Mouse (Mus musculus) intestine, embryonic 16.5 days (tissue): ENCODE measurements around the gene Adamtsl1. TPM values are rescaled to one million over a fixed set of nuclear protein-coding genes. Genes with fewer than 3 reads are reported as not detected.

Experiments
- ATAC-seq: fragments of 200-750 bp; cut with Nextera tagmentation; 2 replicates; pipeline ENCODE4 v1.8.0; 2017; ENCODE audit warnings: moderate TSS enrichment, moderate library complexity
- H3K27ac ChIP-seq: fragments of 300-500 bp; sonication (generic); 2 replicates; pipeline ENCODE4 v1.5.1; 2014; ENCODE audit warnings: mild to moderate bottlenecking, low read length
- H3K27me3 ChIP-seq: fragments of 300-500 bp; sonication (generic); replicated peaks from 2 replicates; pipeline ENCODE4 v1.6.1; 2014; ENCODE audit warnings: low read length, control low read depth, mixed read lengths; ENCODE audit not compliant: control insufficient read depth, insufficient read depth
- H3K36me3 ChIP-seq: fragments of 300-500 bp; sonication (generic); 2 replicates; pipeline ENCODE4 v1.6.1; 2014; ENCODE audit warnings: low read length, control low read depth; ENCODE audit not compliant: control insufficient read depth, insufficient read depth
- H3K4me1 ChIP-seq: fragments of 300-500 bp; sonication (generic); 2 replicates; pipeline ENCODE4 v1.6.1; 2014; ENCODE audit warnings: low read length, control low read depth, mixed read lengths; ENCODE audit not compliant: control insufficient read depth, insufficient read depth
- H3K4me2 ChIP-seq: fragments of 300-500 bp; sonication (generic); 2 replicates; pipeline ENCODE4 v1.6.1; 2014; ENCODE audit warnings: low read depth, low read length, control low read depth
- H3K4me3 ChIP-seq: fragments of 300-500 bp; sonication (generic); 2 replicates; pipeline ENCODE4 v1.5.1; 2014; ENCODE audit warnings: mild to moderate bottlenecking, low read length
- H3K9ac ChIP-seq: fragments of 300-500 bp; sonication (generic); 2 replicates; pipeline ENCODE4 v1.6.1; 2014; ENCODE audit warnings: low read depth, low read length
- H3K9me3 ChIP-seq: fragments of 300-500 bp; sonication (generic); 2 replicates; pipeline ENCODE4 v1.6.1; 2016; ENCODE audit warnings: low read length, control low read depth; ENCODE audit not compliant: control insufficient read depth
- WGBS: fragments of 180-500 bp; shearing (Covaris S2); extraction: QIAGEN DNeasy Blood & Tissue Kit; methylation state at CpG from one replicate; pipeline ENCODE4 v1.1.7; 2014; 5-methylcytosine and 5-hydroxymethylcytosine counted together
- polyA plus RNA-seq: library from polyadenylated mRNA; unstranded; fragments of >200 nt; fragmentation: Nextera tagmentation; extraction: Ambion mirVana; gene quantifications from 2 replicates; pipeline ENCODE4 v1.2.1, GENCODE M21; 2015

Gene Adamtsl1
- polyA plus RNA-seq, 1 experiment from 2014 or later = 6.6 TPM

- no peaks in the 10 kb centered on the region for H3K9me3 ChIP-seq
- H3K27me3 ChIP-seq = no peaks in the 10 kb centered on the region
- no peak overlapping the region for H3K4me2 ChIP-seq
- H3K4me3 ChIP-seq = no peak overlapping the region
- 88% methylated on average over 6 of the region's 6 CpGs for WGBS
- H3K4me1 ChIP-seq = peaks cover 3% of the 10 kb centered on the region; the same call in 1 of the 2 replicates
- H3K36me3 ChIP-seq = no peaks in the 10 kb centered on the region
- ATAC-seq = no peak
- no peak overlapping the region for H3K9ac ChIP-seq
- no peak overlapping the region for H3K27ac ChIP-seq
These were observed 871.1 kb downstream of the Adamtsl1 start for GRCm38 (mm10) chr4:86385121-86385520.

GRCm38 (mm10) chr4:86388430-86388829, 874.5 kb downstream of the Adamtsl1 start:
- no peak overlapping the region for H3K4me2 ChIP-seq
- H3K9ac ChIP-seq = no peak overlapping the region
- H3K36me3 ChIP-seq = no peaks in the 10 kb centered on the region
- H3K4me1 ChIP-seq = no peaks in the 10 kb centered on the region
- no peak overlapping the region for H3K4me3 ChIP-seq
- H3K27me3 ChIP-seq = no peaks in the 10 kb centered on the region
- ATAC-seq = no peak
- no peaks in the 10 kb centered on the region for H3K9me3 ChIP-seq
- 51% methylated on average over 5 of the region's 5 CpGs for WGBS
- no peak overlapping the region for H3K27ac ChIP-seq

GRCm38 (mm10) chr4:86391176-86391575, 877.2 kb downstream of the Adamtsl1 start:
- Histone ChIP-seq H3K9ac (no peak overlapping the region), H3K4me2 (no peak overlapping the region), H3K27me3 (no peaks in the 10 kb centered on the region), H3K4me3 (no peak overlapping the region), H3K36me3 (no peaks in the 10 kb centered on the region), H3K27ac (no peak overlapping the region), H3K4me1 (no peaks in the 10 kb centered on the region), H3K9me3 (no peaks in the 10 kb centered on the region)
- no peak for ATAC-seq
- 69% methylated on average over 3 of the region's 3 CpGs for WGBS

GRCm38 (mm10) chr4:86395636-86396035, 881.7 kb downstream of the Adamtsl1 start:
- no peaks in the 10 kb centered on the region for H3K9me3 ChIP-seq
- no peaks in the 10 kb centered on the region for H3K27me3 ChIP-seq
- no peak overlapping the region for H3K9ac ChIP-seq
- WGBS = 85% methylated on average over 6 of the region's 6 CpGs
- H3K36me3 ChIP-seq = no peaks in the 10 kb centered on the region
- ATAC-seq = no peak
- peaks cover 5% of the 10 kb centered on the region; the same call in 1 of the 2 replicates for H3K4me1 ChIP-seq
- no peak overlapping the region for H3K27ac ChIP-seq
- H3K4me3 ChIP-seq = no peak overlapping the region
- no peak overlapping the region for H3K4me2 ChIP-seq

- WGBS = 72% methylated on average over 7 of the region's 7 CpGs
These were observed 882.8 kb downstream of the Adamtsl1 start for GRCm38 (mm10) chr4:86396672-86397288.

GRCm38 (mm10) chr4:86397470-86397869, 883.5 kb downstream of the Adamtsl1 start:
- H3K4me2 ChIP-seq = no peak overlapping the region
- ATAC-seq = no peak
- H3K27ac ChIP-seq = no peak overlapping the region
- no peaks in the 10 kb centered on the region for H3K27me3 ChIP-seq
- H3K4me3 ChIP-seq = no peak overlapping the region
- no peaks in the 10 kb centered on the region for H3K9me3 ChIP-seq
- 64% methylated on average over 2 of the region's 2 CpGs for WGBS
- H3K4me1 ChIP-seq = peaks cover 5% of the 10 kb centered on the region; the same call in 1 of the 2 replicates
- no peak overlapping the region for H3K9ac ChIP-seq
- H3K36me3 ChIP-seq = no peaks in the 10 kb centered on the region

More at GRCm38 (mm10) chr4:86396672-86397288, 882.8 kb downstream of the Adamtsl1 start:
- Histone ChIP-seq H3K9me3 (no peaks in the 10 kb centered on the region), H3K9ac (no peak overlapping the region), H3K27ac (no peak overlapping the region), H3K4me1 (peaks cover 5% of the 10 kb centered on the region; the same call in 1 of the 2 replicates), H3K36me3 (no peaks in the 10 kb centered on the region), H3K4me2 (no peak overlapping the region), H3K27me3 (no peaks in the 10 kb centered on the region), H3K4me3 (no peak overlapping the region)
- no peak for ATAC-seq

- Histone ChIP-seq H3K4me1 (peaks cover 5% of the 10 kb centered on the region; the same call in 1 of the 2 replicates), H3K36me3 (no peaks in the 10 kb centered on the region), H3K9ac (no peak overlapping the region), H3K4me3 (no peak overlapping the region), H3K4me2 (no peak overlapping the region), H3K27me3 (no peaks in the 10 kb centered on the region), H3K9me3 (no peaks in the 10 kb centered on the region), H3K27ac (no peak overlapping the region)
- WGBS = 53% methylated on average over 3 of the region's 3 CpGs
- no peak for ATAC-seq
These were observed 887.1 kb downstream of the Adamtsl1 start for GRCm38 (mm10) chr4:86401116-86401515.

GRCm38 (mm10) chr4:86406501-86407199, 892.7 kb downstream of the Adamtsl1 start:
- ATAC-seq = no peak
- no peak overlapping the region for H3K4me3 ChIP-seq
- H3K4me1 ChIP-seq = peaks cover 3% of the 10 kb centered on the region; the same call in 1 of the 2 replicates
- no peaks in the 10 kb centered on the region for H3K9me3 ChIP-seq
- 45% methylated on average over 7 of the region's 7 CpGs for WGBS
- H3K27ac ChIP-seq = no peak overlapping the region
- no peaks in the 10 kb centered on the region for H3K27me3 ChIP-seq
- no peak overlapping the region for H3K4me2 ChIP-seq
- H3K36me3 ChIP-seq = no peaks in the 10 kb centered on the region
- H3K9ac ChIP-seq = no peak overlapping the region

GRCm38 (mm10) chr4:86407200-86407527, 893.2 kb downstream of the Adamtsl1 start:
- WGBS = 63% methylated on average over 3 of the region's 3 CpGs
- Histone ChIP-seq H3K27ac (no peak overlapping the region), H3K4me1 (peaks cover 3% of the 10 kb centered on the region; the same call in 1 of the 2 replicates), H3K9ac (no peak overlapping the region), H3K9me3 (no peaks in the 10 kb centered on the region), H3K36me3 (no peaks in the 10 kb centered on the region), H3K27me3 (no peaks in the 10 kb centered on the region), H3K4me3 (no peak overlapping the region), H3K4me2 (no peak overlapping the region)
- ATAC-seq = no peak
